Mouse (Mus musculus) cerebellum, adult 2 months (tissue): Measurements from ENCODE around the gene Rbm6.

Experiments used
- CTCF ChIP-seq: fragments of 200-500 bp; IDR thresholded peaks from 2 replicates; pipeline ENCODE4 v1.5.1; 2011; ENCODE audit warnings: low read depth, mild to moderate bottlenecking, control low read depth, low read length, moderate library complexity, borderline replicate concordance; ENCODE audit not compliant: insufficient read depth
- POLR2A ChIP-seq: fragments of 200-500 bp; IDR thresholded peaks from 2 replicates; pipeline ENCODE4 v1.6.1; 2011; ENCODE audit warnings: low read length, control low read depth, borderline replicate concordance; ENCODE audit not compliant: insufficient read depth

- no peak for TF ChIP-seq POLR2A
- TF ChIP-seq CTCF, result no peak
Measured at GRCm38 (mm10) chr9:107770037-107770373, 103.0 kb downstream of the Rbm6 start.
